Mouse (Mus musculus) MEL-GATA-1-ER (cell line): Measurements from ENCODE around the gene Runx2.

Experiments
- DNase-seq: peaks from one replicate; pipeline ENCODE4 v3.0.0-alpha.2; 2012; ENCODE audit warnings: low read depth; ENCODE audit errors: extremely low read depth

Runx2 gene

DNA sequence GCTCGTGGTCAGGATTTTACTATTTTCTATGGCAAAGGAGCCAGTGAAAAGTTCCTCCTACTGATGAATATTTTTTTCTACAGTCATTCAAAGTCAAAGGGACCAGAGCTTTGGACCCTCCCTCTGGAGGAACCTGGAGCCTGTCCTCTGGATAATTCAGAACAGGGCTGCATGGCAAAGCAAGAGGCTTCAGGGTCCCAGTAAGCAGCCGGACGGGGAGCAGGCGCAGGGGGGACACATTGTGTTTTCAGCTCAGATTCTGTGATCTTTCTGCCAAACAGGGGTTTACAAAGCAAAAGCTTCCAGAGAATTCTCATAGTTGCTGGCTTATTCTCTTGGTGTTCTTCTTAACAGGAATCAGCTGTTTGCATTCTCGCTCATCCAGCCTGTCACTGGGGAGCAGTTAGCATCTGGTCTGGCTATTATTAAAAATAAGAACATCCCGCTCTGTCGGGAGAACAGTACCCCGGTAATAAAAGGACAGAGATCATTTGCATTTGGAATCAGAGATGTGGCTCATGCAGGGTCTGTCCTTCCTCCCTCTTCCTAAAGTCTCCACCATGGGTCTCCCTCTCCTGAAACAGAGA, 216.6 kb downstream of the Runx2 start:
- no peak for DNase-seq

DNA sequence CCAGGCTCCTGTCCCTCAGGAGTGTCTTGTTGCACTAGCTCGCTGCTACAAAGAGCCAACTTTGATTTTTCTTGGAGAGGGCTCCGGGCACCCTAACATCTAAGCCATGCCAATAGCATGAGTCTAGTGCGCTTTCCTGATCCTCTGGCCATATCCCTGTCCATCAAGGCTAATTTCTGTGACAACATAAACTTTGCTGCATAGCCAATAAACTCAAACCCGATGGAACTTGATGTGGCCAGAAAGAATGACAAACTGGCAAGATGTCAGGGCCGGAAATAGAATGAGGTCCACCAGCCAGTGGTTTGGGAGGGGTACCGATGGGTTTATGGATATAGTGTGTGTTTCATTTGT, 221.9 kb downstream of the Runx2 start:
- no peak for DNase-seq

DNA sequence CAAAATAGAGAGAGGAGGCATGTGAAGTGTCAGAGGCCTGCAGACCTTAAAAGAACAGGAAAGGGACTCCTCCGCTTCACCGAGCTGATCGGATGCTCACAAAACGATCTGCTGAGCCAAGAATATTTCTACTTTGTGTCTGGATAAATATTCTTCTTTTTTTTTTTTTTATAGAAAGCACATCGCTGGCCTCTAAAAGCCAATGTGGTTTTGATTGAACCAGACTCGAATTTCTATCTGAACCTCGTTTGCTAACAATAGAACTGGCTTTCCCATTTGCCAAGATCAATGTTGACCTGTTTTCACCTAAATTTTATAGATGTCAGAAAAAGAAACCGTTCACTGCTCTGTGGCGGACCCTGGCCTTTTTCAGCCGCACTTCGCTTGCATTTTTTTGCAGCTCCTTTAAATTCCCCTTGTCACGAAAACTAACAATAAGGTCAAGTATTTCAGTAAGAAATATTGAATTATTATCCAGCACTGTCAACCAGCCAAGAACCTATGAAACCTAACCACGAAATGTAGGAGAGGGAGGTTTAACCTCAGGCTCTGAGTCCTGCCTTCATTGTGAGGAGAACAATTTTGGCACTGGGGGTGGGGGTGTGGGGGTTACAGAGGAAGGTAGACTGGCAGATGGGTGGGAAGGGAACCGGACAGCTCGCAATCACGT, 222.4 kb downstream of the Runx2 start:
- no peak for DNase-seq

DNA sequence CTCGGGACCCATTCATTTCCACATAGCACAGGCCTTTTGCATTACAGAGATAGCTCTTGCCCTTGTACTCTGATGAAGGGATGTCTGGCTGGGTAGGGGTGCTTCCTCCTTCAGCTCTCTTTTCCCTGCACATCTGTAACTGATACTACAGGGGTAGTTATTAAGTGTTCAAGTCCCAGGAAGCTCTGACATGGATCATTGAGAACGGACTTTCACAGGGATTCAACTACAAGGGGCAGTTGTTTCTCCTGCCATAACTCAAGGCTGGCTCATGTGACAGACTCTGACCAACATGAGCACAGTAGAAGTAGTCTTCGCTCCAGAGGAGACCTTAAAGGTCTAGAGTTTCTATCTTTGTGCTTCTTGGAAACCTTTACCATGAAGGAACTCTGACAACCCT, 226.1 kb downstream of the Runx2 start:
- DNase-seq = no peak

DNA sequence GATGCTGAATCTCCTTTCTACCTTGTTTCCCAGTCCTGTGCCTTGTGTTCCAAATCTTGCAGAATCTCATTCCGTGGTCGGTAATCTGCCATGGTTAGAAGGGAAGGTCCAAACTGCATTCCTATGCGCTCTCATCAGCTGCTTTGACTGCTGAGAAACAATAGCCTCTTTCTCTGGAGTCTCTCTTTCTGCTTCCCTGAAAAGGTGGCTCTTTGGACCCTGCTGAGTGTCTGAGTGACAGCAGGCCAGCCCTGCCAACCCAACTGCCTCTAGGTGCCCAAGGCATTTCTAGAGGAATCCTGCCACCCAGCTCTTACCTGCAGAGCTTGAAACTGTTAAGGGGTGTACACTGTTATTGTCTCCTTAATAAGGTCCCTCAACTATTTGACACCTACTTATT, 226.6 kb downstream of the Runx2 start:
- no peak for DNase-seq

DNA sequence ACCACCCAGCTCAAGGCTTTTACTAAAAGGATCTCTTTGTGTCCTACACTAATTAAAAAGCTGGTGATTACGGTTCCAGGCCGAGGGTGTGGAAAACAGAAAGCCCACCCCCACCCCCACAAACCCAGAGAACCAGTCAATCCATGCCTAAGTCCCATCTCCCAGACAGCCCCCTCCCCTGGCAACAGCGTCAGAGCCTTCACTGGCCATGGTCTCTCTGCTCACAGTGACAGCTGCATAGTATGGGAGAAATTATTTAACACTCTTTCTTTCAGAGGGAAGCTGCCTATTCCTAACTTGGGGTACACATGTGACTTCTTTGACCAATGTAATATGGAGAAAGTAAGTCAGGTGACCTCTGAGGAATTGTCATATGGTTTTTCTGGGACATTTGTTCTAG, 228.4 kb downstream of the Runx2 start:
- no peak for DNase-seq

DNA sequence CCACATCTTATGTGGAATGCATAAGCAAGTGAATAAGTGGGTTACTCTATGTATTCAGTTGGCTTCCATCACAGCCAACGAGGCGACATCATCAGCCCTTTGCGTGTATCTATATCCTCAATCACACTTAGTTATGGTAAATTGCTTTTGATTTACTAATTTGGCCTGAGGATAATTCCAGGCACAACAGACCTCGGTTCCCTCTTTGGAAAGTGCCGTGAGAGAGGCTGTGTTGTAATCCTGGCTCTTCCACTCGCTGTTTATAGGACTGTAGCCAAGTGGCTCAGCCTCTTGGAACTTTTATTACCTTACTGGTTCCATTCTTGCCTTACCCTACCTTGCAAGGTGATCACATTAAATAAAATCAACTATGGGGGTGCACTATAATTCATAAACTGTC, 229.8 kb downstream of the Runx2 start:
- no peak for DNase-seq

DNA sequence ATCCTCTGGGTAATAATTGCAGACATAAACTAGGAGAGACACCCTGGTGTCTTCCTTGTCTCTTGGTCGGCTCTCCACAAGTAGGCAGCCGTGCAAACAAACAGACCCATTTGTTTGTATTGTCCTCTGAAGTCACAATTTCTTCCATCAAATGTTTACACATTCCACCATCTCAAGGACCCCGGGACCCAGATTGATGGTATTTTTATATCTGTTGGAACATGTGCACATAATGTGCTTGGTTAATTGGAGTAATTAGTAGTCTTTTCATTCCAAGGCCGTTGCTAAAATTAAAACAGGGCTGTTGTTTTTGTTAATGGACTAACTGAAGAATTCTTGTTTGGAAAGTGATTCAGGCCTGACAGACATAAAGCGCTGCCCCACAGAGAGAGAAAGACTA, 236.8 kb downstream of the Runx2 start:
- DNase-seq = no peak

DNA sequence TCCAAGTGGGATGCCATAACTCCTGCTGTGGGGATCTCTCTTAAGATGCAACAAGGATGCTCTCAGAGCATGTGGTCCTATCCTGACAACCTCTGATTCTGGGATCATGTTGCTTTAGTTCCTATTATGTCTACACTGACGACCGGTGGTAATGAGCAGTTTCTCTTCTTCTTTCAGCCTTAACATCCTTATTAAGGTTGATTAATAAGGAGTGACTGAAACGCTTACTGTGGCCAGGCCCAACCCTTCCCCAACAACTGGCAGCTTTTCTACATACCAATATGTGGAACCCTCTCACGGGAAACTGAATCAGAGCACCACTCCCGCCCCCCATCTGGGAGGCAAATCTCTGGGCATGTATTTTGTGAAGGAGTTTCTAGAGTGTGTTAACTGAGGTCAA, 243.7 kb downstream of the Runx2 start:
- DNase-seq = no peak

DNA sequence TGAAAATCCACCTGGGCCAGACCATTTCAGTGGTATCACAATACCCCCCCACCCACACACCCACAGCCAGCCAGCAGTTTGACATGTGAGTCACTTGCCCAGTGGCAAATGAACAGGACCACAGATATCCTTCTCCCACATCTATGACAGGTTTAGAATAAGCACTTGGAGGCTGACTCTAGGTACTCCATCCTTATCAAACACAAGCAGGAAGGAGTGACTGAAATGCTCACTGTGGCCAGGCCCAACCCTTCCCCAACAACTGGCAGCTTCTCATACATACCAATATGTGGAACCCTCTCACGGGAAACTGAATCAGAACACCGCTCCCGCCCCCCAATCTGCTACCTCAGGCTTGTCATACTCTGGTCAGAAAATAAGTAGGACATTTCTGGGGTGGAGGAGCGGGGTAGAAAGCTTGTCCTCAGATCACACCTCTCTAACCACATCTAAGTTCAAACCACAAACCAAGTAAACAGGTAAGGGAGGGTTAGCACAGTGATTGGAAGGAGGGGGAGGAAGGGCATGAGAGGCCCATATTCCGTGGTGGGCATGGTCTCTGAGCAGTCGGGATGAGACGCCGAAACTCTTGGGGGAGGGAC, 245.5 kb downstream of the Runx2 start:
- no peak for DNase-seq

DNA sequence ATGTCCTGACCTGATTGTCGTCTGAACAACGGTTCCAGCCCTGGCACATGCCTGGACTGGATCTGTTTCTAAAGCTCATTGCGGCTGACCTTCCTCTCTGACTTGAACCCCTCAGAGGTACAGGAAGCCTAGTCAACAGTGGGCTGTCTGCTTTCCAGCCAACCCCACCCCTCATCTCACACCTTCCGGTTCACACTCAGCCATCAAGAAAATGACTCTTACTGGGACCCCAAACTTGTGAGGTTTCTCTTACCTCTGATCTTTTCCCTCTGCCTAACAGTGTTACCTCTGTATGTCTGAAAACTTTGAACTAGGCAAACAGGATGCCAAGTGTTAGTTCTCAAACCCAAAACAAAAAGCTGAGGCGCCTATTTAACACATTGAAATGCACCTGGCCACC, 247.6 kb downstream of the Runx2 start:
- DNase-seq = no peak

DNA sequence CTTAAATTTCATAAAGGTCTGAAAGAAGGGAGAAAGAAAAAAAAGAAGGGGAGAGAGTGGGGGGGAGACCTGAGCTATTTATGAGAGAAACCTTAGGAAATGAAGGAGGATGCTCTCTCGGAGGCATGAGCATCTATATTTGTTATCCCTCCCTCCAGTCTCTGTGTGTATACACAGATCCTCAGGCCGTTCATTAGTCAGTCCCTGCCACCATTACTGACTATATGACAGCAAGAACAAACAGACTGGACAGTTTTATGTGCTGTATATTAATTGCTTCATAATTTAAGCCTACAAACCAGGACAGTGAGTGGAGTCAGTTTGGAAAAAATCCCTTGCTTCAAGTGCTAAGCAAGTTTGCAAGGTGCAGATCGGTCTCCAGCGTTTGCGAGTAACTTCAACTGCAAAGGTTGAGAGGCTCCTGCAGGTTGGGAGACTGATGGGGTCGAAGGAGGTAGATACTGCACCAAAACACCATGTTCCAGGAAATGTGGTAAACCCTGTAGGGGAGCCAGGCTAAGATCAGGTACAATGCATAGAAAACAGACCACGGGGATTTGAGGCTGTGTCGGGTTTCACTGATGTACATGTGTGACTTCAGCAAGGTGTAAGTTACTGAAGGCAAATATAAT, 248.6 kb downstream of the Runx2 start:
- DNase-seq = no peak

DNA sequence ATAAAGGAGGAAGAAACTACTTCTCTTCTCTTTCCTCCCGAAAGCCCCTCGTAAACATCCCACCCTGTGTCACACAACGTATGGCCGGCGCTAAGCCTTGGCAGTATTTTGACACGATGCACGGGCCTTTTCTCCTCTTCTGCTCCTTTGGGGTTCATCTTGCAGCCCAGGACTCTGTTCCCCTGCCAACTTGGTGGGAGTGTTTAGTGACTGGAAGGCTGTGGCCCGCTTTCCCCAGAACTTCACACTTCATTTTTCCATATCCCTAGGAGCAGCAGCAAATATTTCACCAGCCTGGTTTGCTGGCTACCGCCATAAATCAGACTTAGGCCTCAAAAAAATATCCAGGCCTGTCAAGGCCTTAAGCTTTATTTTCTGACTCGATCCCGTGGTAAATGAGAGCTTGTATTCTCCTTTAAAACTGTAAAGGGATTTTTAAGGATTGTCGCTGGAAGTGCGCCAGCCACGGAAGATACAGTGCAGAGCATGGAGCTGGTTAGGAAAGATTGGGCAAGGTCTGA, 249.2 kb downstream of the Runx2 start:
- no peak for DNase-seq

DNA sequence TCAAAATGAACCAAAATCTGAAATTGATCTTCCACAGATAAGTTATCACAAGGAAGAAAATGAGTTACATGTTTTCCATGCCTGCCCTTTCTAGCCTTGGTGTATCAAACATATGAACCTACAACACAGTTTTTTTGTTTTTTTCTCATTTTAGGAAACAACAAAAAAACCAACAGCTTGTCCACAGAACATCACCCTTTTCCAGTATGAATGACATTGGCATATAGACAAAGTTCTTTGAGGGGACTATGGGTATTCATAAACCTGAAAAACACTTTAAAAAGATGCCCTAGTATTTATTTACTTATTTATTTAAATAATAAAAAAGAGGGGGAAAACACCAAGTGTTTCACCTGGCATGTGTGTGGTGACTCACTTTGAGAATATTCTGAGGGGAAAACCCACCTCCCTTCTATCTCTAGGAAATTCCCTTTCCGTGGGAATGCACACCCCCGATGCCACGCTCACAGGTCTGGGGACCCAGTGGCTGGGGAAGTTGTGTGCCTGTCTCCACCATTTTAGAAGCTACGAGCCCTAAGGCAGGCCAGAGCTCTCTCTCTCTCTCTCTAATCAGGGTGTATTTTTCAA, 249.9 kb downstream of the Runx2 start:
- no peak for DNase-seq

DNA sequence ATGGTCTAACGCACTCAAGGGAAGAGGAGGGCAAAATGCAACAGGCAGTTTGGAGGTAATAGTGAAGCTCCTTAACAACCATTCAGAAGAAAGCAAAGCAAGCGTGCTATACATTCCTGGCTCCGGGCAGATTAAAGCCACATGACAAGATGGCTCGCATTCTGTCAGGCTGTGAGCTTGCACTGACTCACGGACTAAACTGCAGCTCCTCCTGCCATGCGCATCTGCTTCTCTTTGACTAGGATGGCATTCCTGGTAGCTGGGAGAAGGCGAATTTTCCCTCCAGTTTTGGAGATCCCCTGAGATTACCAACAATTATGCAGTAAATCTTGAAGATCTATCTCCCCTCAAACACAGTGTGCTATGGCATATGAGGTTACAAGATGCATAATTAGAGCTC, 254.6 kb downstream of the Runx2 start:
- DNase-seq = no peak

DNA sequence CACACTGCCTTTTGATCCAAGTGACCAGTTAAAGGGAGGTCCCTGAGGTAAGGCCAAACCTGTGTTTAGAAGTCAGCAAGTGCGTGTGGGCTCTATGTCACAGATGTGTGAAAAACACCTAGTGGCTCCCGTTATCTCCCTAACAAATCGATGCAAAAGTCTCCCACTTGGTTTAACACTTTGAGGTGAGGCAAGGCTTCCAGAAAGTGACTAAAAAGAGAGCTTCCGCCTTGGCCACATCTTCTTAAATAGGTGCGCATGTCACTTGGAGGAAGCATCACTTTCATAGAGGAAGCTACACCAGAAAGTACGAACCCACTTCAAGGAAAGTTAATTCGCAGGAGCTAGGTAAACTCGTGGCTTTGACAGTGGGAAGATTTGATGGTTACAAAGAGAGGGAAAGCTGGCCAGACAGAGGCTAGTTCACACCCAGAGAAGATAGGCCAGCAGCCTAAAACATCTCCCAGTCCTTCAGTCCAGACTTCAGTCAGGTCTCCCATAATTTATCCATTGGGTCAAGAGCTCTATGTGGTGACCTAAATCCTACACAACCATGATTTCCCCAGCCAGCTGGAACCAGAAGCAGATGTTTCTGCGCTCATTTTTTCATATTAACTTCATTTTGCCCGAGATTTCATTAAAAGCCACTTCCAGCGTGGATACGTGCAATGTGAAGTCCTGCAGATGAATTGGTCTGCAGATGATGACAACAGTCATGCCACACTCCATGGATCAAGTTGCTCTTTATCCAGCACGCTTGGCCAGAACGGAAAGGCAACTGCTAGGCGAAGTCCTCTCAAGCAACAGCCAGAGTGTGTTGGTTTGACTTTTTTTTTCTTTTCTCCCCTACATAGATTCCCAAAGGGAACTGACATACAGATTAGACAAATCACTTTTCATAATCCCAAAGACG, 257.1 kb downstream of the Runx2 start:
- DNase-seq = no peak

DNA sequence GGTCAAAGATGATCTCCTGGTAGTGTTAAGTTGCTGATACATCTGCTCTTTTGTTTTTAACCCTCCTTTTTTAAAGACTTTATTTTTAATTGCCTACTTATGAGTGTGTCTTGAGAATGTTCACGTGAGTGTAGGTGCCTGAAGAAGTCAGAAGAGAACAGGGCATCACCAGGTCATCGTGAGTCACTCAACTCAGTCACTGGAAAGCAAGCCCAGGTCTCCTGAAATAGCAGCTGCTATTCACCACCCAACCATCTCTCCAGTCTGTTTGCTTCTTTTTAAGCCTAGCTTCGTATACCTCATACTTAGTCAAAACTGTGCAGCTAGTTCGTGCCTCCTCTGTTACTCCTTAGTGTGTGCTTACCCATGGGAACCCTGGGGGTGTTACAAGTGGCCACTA, 259.7 kb downstream of the Runx2 start:
- no peak for DNase-seq

DNA sequence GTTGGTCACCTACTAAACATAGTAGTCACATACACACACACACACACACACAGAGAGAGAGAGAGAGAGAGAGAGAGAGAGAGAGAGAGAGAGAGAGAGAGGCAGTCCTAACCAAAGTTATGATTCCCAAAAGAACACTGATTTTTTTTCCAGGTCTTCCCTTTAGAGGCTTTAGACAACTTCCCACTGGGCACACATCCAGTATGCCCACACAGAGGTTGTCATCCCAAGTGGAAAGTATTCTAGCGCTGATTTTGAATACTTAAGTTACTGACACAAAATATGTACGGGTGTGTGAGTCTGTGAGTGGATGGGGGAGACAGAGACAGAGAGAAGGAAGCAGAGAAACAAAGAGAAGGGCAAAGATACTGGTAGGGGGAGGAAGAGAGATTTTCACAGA, 265.0 kb downstream of the Runx2 start:
- DNase-seq = no peak

DNA sequence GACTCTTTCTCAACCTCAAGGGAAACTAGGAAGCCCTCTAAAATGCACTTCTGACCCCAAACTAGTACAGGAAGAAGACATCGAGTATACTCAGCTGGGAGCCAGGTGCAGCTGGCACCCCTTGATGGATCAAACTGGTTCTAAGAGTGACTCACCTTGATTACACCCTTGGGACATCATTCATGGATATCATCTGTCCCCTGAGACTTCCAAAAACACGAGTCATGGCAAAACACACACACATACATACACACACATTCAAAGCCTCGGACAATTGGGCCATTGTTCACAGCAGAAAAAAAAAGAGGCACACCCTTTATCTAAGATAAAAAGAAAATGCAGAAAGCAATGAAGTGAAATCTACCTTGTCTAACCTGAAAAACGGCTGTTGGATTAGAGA, 266.7 kb downstream of the Runx2 start:
- DNase-seq = no peak

DNA sequence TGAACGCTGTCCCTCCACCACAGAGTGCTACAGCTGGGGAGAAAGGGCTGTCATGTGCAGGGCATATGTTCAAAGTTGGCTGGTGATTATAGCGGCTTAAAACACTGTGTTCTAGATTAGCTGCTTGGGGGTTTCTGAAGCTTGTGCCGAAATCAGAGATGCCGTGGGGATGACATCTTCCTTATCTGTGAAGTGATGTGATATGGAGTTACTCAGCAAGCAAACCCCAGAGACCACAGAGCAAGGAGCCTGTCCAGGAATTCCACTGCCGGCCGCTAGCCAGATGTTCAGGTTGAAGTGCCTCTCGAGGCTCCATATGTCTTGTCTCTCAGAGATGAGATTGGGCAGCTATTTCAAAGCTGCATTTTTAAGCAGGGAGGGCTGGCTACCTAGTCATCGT, 267.8 kb downstream of the Runx2 start:
- DNase-seq = no peak

DNA sequence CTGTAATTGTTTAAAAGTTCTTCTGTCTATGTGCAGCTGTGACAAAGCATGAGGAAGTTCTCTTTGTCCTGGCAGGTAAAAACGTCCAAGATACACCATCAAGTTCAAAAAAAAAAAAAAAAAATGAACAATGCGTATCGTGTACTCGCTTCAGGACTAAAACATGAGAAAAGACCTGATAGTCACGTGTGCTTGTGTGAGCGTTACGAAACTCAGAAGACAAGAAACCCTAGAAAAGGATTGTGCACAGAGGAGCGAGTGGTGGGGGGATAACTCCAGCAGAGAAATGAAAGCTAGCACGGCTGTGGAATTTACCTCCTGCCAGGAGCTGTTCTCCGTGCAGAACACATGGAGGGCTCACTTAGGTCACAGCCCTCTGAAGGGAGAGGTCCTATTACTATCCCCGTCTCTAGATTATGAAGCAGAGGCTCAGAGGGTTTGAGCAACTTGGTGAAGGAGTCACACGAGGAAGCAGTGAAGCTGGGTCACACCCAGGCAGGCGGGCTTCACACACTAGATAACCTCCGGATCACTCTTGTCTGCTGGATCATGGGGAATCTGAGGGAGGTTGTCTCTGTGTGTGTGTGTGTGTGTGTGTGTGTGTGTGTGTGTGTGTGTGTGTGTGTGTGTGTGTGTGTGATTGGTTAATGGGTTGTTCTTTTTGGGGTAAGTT, 269.3 kb downstream of the Runx2 start:
- DNase-seq = no peak
